Mouse (Mus musculus) Patski (cell line): ENCODE measurements around the gene Olfr780. TPM values are rescaled to one million over a fixed set of nuclear protein-coding genes. Genes with fewer than 3 reads are reported as not detected.
"Not testable (repeated sequence)": the region's sequence is repeated elsewhere in the genome, so short reads cannot be mapped to it uniquely, and the experiment has no call there.

Experiments used
- ATAC-seq: fragments of 100-300 bp; one replicate; pipeline ENCODE4 v1.8.0; 2021
- CTCF ChIA-PET: fragments of 350-600 bp; sonication (Branson Sonifier 250); formaldehyde crosslinking; loops from one replicate; lab custom pipeline; 2022; ENCODE audit warnings: inconsistent platforms; lab: Charles Lee
- POLR2A ChIA-PET: fragments of 350-600 bp; sonication (Branson Sonifier 250); formaldehyde crosslinking; loops from one replicate; lab custom pipeline; 2022; ENCODE audit warnings: antibody characterized with exemption, inconsistent platforms; lab: Charles Lee
- DNase-seq: peaks from one replicate; pipeline ENCODE4 v3.0.0-alpha.2; 2011; ENCODE audit warnings: low read depth, low spot score
- H3K27me3 ChIP-seq: fragments of 371-371 bp; one replicate; pipeline ENCODE4 v1.5.1; 2021
- CTCF ChIP-seq: fragments of 100-300 bp; IDR thresholded peaks from one replicate; pipeline ENCODE4 v1.5.1; 2021
- in situ Hi-C: fragments of 300-500 bp; cut with MboI; formaldehyde crosslinking; loops from 3 replicates; pipeline ENCODE4 v1.11.1; 2018; ENCODE audit warnings: low pct_unique_long_range_greater_than_20kb, mixed read lengths
- polyA plus RNA-seq: library from polyadenylated mRNA; unstranded; gene quantifications from one replicate; pipeline ENCODE4 v1.2.3, GENCODE M21; 2021

The Olfr780 gene
- polyA plus RNA-seq, result not detected

DNA sequence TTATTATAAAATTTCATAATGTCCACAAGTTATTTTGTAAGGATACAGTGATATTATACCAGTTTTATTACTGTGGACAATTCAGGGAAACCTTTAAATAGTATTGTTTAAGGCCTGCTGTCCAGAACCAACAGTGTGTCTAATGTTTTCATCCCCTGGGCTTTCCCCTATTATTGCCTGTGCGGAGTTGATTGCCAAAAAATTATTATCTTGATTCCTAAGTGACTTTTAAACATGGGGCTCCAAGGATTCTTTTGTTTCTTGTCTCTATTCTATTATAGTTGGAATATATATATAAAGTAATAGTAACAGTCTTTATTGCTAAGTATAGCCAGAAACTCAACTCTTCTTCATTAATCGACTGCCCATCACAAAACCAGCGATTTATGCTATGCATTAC lies at the start of gene Olfr780:
Olfr780 (plus strand) TSS at position 301 of the 400 bp plus-strand sequence.
- no peak for TF ChIP-seq CTCF
- in situ Hi-C loops, result no loop called here
- CTCF ChIA-PET, result no interaction called here
- DNase-seq (no peak), ATAC-seq (no peak)
- H3K27me3 ChIP-seq, result no peaks in the 10 kb centered on the region
- POLR2A ChIA-PET, result no interaction called here

- no peak for ATAC-seq
- in situ Hi-C loops, result no loop called here
- peaks cover 7% of the 10 kb centered on the region for H3K27me3 ChIP-seq
- TF ChIP-seq CTCF, result no peak
- ChIA-PET POLR2A (no interaction called here), CTCF (no interaction called here)
- no peak for DNase-seq
Measured at GRCm38 (mm10) chr10:129271081-129271535, 46.8 kb upstream of the Olfr780 start, which contains the start of gene Olfr777. TSS of gene Olfr777 (minus strand) at chr10:129271485.

DNA sequence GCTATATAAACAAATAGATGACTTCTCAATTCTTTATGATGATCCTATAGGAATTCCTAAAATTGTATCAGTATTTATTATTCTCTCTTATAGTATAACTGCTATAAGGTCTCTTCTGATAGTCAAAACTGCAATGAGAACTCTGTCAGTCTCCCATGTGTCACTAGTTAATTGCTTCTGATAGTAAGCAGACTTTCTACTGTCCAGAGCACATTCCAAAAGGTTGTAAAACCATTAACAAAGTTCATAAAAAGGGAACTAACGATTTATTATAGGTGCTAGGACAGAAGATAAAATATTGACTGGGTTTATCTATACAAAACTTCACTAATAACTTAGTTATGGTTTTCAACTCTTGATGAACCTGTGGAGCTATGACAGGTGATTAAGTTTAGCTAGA lies 4.9 kb upstream of the Olfr780 start:
- DNase-seq, ATAC-seq, CTCF ChIA-PET: not testable (repeated sequence)

DNA sequence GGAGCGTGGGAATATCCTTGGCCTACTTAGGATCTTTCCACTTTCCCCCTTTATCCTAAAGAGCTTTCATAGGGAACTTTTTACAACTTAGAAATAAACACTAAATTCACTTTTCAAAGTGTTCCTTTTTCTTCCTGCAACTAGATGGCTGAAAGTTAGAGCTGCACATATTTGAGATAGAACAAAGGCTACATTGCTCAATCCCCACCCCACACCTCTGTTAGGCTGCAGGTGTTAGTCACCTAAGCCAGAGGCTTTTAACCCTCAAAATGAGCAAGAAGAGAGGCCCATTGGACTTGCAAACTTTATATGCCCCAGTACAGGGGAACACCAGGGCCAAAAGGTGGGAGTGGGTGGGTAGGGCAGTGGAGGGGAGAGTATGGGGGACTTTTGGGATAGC lies 4.4 kb upstream of the Olfr780 start:
- in situ Hi-C loops, DNase-seq, CTCF ChIA-PET, POLR2A ChIA-PET, H3K27me3 ChIP-seq, ATAC-seq: not testable (repeated sequence)

More for the DNA sequence above, 4.9 kb upstream of the Olfr780 start:
- POLR2A ChIA-PET, H3K27me3 ChIP-seq, in situ Hi-C loops: not testable (repeated sequence)

GRCm38 (mm10) chr10:129328554-129328953 lies 10.6 kb downstream of the Olfr780 start, which contains the start of gene Olfr781:
TSS of gene Olfr781 (plus strand) at chr10:129328854.
- CTCF ChIA-PET, result no interaction called here
- in situ Hi-C loops, result no loop called here

DNA sequence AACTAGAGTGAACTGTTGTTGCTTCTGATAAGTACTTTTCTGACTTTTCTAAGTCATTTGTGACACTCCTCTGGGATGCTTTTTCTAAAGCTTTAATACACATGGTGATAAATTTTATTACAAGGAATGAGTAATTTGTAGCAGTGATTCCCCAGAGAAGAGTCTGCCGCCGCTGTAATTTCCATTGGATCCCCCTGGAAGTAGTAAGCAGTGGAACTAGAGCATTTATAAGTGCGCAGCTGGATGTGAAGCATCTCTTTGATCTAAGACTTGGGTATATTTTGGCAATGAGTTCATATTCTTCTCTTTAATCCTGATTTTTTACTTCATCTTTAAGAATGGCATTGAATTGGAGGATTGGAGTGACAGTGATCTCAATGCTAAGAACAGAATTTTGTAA lies 30.6 kb downstream of the Olfr780 start, which contains the start of gene Olfr782:
Olfr782 (plus strand) TSS at position 301 of the 400 bp plus-strand sequence.
- in situ Hi-C loops, result no loop called here
- ChIA-PET CTCF (no interaction called here), POLR2A (no interaction called here)
- no peak for TF ChIP-seq CTCF
- DNase-seq (no peak), ATAC-seq (no peak)
- H3K27me3 ChIP-seq, result no peaks in the 10 kb centered on the region

More at GRCm38 (mm10) chr10:129328554-129328953, 10.6 kb downstream of the Olfr780 start, which contains the start of gene Olfr781:
- ATAC-seq (no peak), DNase-seq (no peak)
- POLR2A ChIA-PET, result no interaction called here
- no peaks in the 10 kb centered on the region for H3K27me3 ChIP-seq
- no peak for TF ChIP-seq CTCF

DNA sequence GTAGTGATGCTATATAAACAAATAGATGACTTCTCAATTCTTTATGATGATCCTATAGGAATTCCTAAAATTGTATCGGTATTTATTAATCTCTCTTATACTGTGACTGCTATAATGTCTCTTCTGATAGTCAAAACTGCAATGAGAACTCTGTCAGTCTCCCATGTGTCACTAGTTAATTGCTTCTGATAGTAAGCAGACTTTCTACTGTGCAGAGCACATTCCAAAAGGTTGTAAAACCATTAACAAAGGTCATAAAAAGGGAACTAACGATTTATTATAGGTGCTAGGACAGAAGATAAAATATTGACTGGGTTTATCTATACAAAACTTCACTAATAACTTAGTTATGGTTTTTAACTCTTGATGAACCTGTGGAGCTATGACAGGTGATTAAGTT lies 34.6 kb downstream of the Olfr780 start:
- POLR2A ChIA-PET, in situ Hi-C loops, H3K27me3 ChIP-seq, DNase-seq, ATAC-seq, CTCF ChIA-PET: not testable (repeated sequence)

- POLR2A ChIA-PET, CTCF ChIA-PET, ATAC-seq, DNase-seq, H3K27me3 ChIP-seq, in situ Hi-C loops: not testable (repeated sequence)
Measured at GRCm38 (mm10) chr10:129356496-129356895, 38.6 kb downstream of the Olfr780 start.

GRCm38 (mm10) chr10:129357307-129357706 lies 39.4 kb downstream of the Olfr780 start:
- CTCF ChIA-PET, result no interaction called here
- TF ChIP-seq CTCF, result no peak
- DNase-seq (no peak), ATAC-seq (no peak)
- in situ Hi-C loops, result no loop called here
- no peaks in the 10 kb centered on the region for H3K27me3 ChIP-seq
- POLR2A ChIA-PET, result no interaction called here

Other genes with a start within 250 kb of the Olfr780 start
- not detected for gene Olfr766-ps1, start 249.1 kb upstream of the Olfr780 start, polyA plus RNA-seq
- gene Olfr767, start 235.2 kb upstream of the Olfr780 start, polyA plus RNA-seq, result 0.03 TPM
- not detected for gene Olfr768, start 218.7 kb upstream of the Olfr780 start, polyA plus RNA-seq
- not detected for gene Olfr769, start 200.3 kb upstream of the Olfr780 start, polyA plus RNA-seq
- gene Olfr770, start 179.1 kb upstream of the Olfr780 start, polyA plus RNA-seq, result not detected
- gene Olfr771, start 153.4 kb upstream of the Olfr780 start, polyA plus RNA-seq, result not detected
- not detected for gene Olfr772, start 140.2 kb upstream of the Olfr780 start, polyA plus RNA-seq
- gene Olfr773, start 130.7 kb upstream of the Olfr780 start, polyA plus RNA-seq, result not detected
- not detected for gene Olfr774, start 81.9 kb upstream of the Olfr780 start, polyA plus RNA-seq
- gene Olfr775, start 69.7 kb upstream of the Olfr780 start, polyA plus RNA-seq, result not detected
- not detected for gene Olfr776, start 59.0 kb upstream of the Olfr780 start, polyA plus RNA-seq
- not detected for gene Olfr777, start 46.6 kb upstream of the Olfr780 start, polyA plus RNA-seq
- not detected for gene Olfr781, start 10.7 kb downstream of the Olfr780 start, polyA plus RNA-seq
- not detected for gene Olfr782, start 30.7 kb downstream of the Olfr780 start, polyA plus RNA-seq
- 0.01 TPM for gene Olfr784, start 66.0 kb downstream of the Olfr780 start, polyA plus RNA-seq
- gene Olfr785, start 87.3 kb downstream of the Olfr780 start, polyA plus RNA-seq, result not detected
- gene Olfr786, start 109.2 kb downstream of the Olfr780 start, polyA plus RNA-seq, result not detected
- not detected for gene Olfr787, start 143.7 kb downstream of the Olfr780 start, polyA plus RNA-seq
- not detected for gene Olfr788, start 152.9 kb downstream of the Olfr780 start, polyA plus RNA-seq
- not detected for gene Olfr789, start 166.6 kb downstream of the Olfr780 start, polyA plus RNA-seq
- gene Olfr790, start 180.4 kb downstream of the Olfr780 start, polyA plus RNA-seq, result not detected
- gene Olfr791, start 203.7 kb downstream of the Olfr780 start, polyA plus RNA-seq, result not detected
- not detected for gene Olfr792, start 221.0 kb downstream of the Olfr780 start, polyA plus RNA-seq
- not detected for gene Olfr794, start 249.5 kb downstream of the Olfr780 start, polyA plus RNA-seq